Mouse (Mus musculus) bone marrow macrophage, adult 2 months (primary cell): ENCODE data around the gene Ccdc117. TPM values are rescaled to one million over a fixed set of nuclear protein-coding genes. Genes with fewer than 3 reads are reported as not detected.

ENCODE experiments used
- H3K27ac ChIP-seq: 2 replicates; pipeline ENCODE4 v1.5.1; 2012; ENCODE audit warnings: low read depth, low read length; ENCODE audit not compliant: insufficient read depth
- H3K4me1 ChIP-seq: 2 replicates; pipeline ENCODE4 v1.6.1; 2012; ENCODE audit warnings: low read length; ENCODE audit not compliant: control insufficient read depth, insufficient read depth
- H3K4me3 ChIP-seq: 2 replicates; pipeline ENCODE4 v1.5.1; 2012; ENCODE audit warnings: mild to moderate bottlenecking, low read length, moderate library complexity; ENCODE audit not compliant: insufficient read depth
- CTCF ChIP-seq: IDR thresholded peaks from 2 replicates; pipeline ENCODE4 v1.5.1; 2012; ENCODE audit warnings: low read depth, mild to moderate bottlenecking, low read length, moderate library complexity
- POLR2A ChIP-seq: IDR thresholded peaks from 2 replicates; pipeline ENCODE4 v1.6.1; 2012; ENCODE audit warnings: mild to moderate bottlenecking, low read depth, low read length, borderline replicate concordance
- polyA plus RNA-seq: library from polyadenylated mRNA; stranded (reverse); fragments of >200 nt; gene quantifications from 2 replicates; pipeline ENCODE4 v1.2.4, GENCODE M21; 2012; ENCODE audit not compliant: missing spikeins, insufficient read depth, insufficient read length

The Ccdc117 gene
- polyA plus RNA-seq, result 13.6 and 16.6 TPM in 2 replicates

DNA sequence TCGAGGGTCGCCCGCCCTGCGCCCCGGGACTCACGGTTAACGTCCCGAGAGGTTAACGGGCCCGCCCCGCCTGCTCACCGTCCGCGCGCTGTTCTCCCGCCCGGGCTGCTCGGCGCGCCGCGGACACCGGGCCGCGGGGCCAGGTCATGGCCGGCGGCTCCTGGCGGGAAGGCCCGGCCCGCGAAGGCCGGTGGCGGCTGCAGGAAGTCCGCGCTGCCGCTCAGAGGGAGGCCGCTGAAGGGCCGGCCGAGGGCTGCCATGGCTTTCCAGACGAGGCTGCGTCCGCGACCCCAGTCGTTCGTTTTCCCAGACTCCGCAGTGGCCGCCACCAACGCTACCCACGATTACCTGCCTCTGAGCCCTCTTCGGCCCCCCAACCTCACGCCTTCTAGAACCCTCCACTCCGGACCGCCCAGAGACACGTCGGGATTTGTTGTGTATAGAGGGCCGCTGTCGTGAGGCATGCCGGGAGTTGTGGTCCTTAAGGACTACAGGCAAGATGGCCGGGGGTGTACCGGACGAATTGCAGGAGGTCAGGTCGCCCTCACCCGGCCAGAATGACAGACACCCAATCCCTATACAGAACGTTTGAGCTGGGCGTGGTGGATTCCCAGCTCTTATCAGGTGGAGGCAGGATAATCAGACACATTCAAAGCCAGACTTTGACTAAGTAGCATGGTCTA lies at the start of gene Ccdc117:
Gene Ccdc117, minus strand, starts transcription at position 389 of the 683 bp plus-strand sequence.
- peaks cover 28% of the 10 kb centered on the region for H3K4me1 ChIP-seq
- peak within 1 kb of the TSS; percentile 72 for H3K4me3 ChIP-seq
- peak within 1 kb of the TSS; percentile 42 for H3K27ac ChIP-seq
- TF ChIP-seq CTCF, result no peak
- TF ChIP-seq POLR2A, result no peak

GRCm38 (mm10) chr11:5575046-5575445 lies 33.1 kb upstream of the Ccdc117 start:
- H3K4me3 ChIP-seq, result no peak overlapping the region
- TF ChIP-seq POLR2A (no peak), CTCF (no peak)
- no peaks in the 10 kb centered on the region for H3K4me1 ChIP-seq
- H3K27ac ChIP-seq, result no peak overlapping the region

DNA sequence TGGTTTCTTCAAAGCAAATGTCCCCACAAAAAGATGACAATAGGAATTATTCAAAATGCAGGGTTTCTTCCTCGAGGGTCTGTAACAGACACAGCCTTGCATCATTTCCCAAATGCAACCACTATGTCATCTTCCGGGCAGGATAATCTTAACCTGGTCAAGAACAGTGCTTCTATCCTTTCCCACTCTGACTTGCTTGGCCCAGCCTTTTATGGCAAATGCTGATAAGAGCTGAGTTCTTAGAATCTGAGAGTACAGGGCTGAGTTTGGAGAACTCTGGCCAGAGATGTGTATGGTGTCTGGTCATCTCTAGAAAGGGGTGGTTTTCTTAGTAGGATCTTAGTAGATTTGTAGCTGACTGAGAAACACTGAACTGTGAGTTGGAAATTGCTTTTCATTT lies 31.8 kb upstream of the Ccdc117 start:
- no peaks in the 10 kb centered on the region for H3K4me1 ChIP-seq
- H3K4me3 ChIP-seq, result no peak overlapping the region
- TF ChIP-seq CTCF (no peak), POLR2A (no peak)
- H3K27ac ChIP-seq, result no peak overlapping the region

DNA sequence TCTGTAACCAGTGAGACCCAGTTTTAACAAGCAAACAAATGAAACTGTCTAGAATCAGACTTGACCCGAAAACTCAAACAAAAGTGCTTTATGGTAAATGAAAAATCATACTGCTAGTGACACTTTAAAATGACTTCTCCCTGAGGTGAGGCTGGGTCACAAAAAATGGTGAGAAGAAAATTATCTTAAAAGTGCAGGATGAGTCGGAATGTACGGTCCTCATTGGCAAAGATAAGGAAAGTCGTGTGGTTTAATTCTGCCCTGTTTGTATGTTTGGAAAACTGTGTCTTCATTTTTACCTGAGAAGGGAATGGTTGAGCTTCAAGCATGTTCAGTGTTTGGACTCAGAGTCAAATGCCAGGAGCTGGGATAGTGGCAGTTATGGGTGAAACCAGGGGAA lies 29.9 kb upstream of the Ccdc117 start:
- TF ChIP-seq POLR2A, result no peak
- no peak for TF ChIP-seq CTCF

DNA sequence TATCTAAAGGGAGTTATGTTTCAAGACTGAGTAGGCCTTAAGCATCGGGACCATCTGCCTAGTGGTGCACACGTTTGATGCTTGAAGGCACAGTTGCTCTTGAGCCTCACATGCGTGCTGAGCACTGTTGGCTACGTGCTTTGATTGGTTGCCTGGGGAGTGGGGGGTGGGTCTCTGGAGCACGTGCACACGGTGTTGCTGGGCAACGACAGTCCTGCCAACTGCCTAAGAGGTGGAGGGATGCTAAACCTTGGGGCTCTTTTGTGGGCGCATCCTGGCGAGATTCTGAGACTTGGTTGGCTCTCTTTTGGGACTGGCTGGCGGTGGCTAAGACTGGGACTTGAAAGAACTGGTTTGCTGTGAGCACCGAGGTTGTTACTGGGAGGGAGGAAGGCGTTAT lies 27.5 kb upstream of the Ccdc117 start, which contains the start of gene Ankrd36:
Gene Ankrd36, plus strand, starts transcription at position 211 of the 400 bp plus-strand sequence.
- H3K4me3 ChIP-seq, result no peak within 1 kb of the TSS
- no peak within 1 kb of the TSS for H3K27ac ChIP-seq
- TF ChIP-seq CTCF, result no peak
- no peak for TF ChIP-seq POLR2A
- H3K4me1 ChIP-seq, result peaks cover 23% of the 10 kb centered on the region

More for the DNA sequence above, 29.9 kb upstream of the Ccdc117 start:
- H3K4me1 ChIP-seq, result peaks cover 5% of the 10 kb centered on the region
- H3K4me3 ChIP-seq, result no peak overlapping the region
- H3K27ac ChIP-seq, result no peak overlapping the region

GRCm38 (mm10) chr11:5568082-5568481 lies 26.1 kb upstream of the Ccdc117 start:
- no peak overlapping the region for H3K27ac ChIP-seq
- TF ChIP-seq POLR2A (no peak), CTCF (no peak)
- H3K4me1 ChIP-seq, result peaks cover 29% of the 10 kb centered on the region
- no peak overlapping the region for H3K4me3 ChIP-seq

DNA sequence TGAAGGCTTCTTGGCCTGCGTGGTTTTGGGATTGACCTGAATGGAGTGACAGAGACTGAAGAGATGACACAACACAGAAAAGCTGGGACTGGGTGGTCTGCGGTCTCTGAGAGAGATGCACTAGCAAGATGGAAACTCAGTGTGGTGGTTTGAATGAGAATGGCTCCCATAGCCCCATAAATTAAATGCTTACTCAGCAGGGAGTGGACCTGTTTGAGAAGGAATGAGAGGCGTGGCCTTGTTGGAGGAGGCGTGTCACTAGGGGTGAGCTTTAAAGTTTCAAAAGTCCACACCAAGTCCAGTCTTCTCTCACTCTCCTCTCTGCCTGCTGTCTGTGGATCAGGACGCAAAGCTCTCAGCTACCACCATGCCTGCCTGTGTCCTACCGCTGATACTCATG lies 25.7 kb upstream of the Ccdc117 start:
- Histone ChIP-seq H3K27ac (no peak overlapping the region), H3K4me1 (peaks cover 29% of the 10 kb centered on the region), H3K4me3 (no peak overlapping the region)
- no peak for TF ChIP-seq POLR2A
- no peak for TF ChIP-seq CTCF

DNA sequence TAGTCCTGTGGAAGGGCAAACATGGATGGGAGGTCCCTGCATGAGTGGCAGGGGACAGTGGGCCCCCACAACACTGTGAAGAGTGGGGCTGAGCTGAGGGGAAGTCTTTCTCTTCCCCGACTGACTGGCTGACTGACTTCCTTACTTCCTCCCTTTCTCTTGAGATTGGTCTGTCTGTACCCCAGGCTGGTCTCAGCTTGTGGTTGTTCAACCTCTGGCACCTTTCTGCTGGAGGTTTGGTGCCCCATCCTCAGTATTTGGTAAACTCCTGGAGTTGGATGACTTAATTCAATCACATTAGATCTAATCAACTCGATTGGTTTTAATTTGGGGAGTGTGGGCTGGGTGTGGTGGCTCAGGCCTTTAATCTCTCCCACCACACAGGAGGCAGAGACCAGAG lies 24.5 kb upstream of the Ccdc117 start:
- TF ChIP-seq POLR2A (no peak), CTCF (no peak)
- Histone ChIP-seq H3K4me3 (no peak overlapping the region), H3K4me1 (peaks cover 29% of the 10 kb centered on the region), H3K27ac (peak overlapping the region; percentile 1; the same call in 1 of the 2 replicates)

DNA sequence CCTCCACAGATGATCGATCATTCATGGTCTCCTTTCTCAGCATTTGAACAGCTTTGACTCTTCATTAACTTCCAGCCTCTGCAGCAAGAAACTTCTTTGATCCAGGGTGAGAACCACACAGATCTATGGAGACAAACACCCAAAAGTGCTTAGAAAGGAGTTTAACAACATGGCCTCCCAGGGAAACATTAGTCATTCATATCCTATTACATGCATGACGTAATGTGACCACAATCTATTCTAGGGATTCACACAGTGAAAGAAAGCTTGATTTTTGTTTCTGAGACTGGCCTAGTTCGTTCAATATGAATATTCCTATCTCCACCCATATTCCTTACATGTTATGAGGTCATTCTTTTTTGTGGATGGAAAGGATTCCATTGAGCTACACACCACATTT lies 23.6 kb upstream of the Ccdc117 start:
- TF ChIP-seq POLR2A (no peak), CTCF (no peak)
- Histone ChIP-seq H3K4me1 (peaks cover 29% of the 10 kb centered on the region), H3K27ac (peak overlapping the region; percentile 59), H3K4me3 (no peak overlapping the region)

DNA sequence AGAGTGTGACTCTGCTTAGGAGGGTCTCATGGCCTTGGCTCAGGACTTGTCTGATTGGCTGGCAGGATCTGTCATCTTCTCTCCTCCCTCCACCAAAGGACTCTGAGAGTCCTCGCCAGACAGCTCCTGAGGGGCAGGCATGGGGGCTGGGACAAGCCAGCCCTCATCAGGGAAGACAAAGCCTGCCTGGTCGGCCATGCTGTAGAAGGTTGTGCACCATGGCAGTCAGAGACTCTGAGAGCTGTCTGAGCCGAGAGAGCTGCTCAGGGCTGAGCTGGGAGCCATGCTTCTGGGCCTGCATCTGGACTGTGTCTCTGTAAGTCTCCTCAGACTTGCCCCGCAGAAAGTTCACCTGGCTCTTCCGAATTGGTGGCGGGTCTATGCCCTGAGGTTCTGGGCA lies 21.9 kb upstream of the Ccdc117 start:
- peaks cover 29% of the 10 kb centered on the region for H3K4me1 ChIP-seq
- H3K27ac ChIP-seq, result no peak overlapping the region
- no peak overlapping the region for H3K4me3 ChIP-seq
- no peak for TF ChIP-seq POLR2A
- TF ChIP-seq CTCF, result no peak
